Mouse (Mus musculus) adipocyte (in vitro differentiated cells): ENCODE results near the gene Tmem232.
A peak's percentile ranks its signal among the peaks of the same experiment; 100 is the strongest.
"Not testable (repeated sequence)": the region's sequence is repeated elsewhere in the genome, so short reads cannot be mapped to it uniquely, and the experiment has no call there.

ENCODE experiments used
- DNase-seq: peaks from one replicate; pipeline ENCODE4 v3.0.0-alpha.2; 2016; ENCODE audit warnings: low spot score

Gene Tmem232

GRCm38 (mm10) chr17:65540441-65541272 lies at the start of gene Tmem232:
TSS of gene Tmem232 (minus strand) at chr17:65540782.
- no peak for DNase-seq

GRCm38 (mm10) chr17:65586892-65587291 lies 46.3 kb upstream of the Tmem232 start:
- DNase-seq: no peak

GRCm38 (mm10) chr17:65581440-65581839 lies 40.9 kb upstream of the Tmem232 start:
- no peak for DNase-seq

DNA sequence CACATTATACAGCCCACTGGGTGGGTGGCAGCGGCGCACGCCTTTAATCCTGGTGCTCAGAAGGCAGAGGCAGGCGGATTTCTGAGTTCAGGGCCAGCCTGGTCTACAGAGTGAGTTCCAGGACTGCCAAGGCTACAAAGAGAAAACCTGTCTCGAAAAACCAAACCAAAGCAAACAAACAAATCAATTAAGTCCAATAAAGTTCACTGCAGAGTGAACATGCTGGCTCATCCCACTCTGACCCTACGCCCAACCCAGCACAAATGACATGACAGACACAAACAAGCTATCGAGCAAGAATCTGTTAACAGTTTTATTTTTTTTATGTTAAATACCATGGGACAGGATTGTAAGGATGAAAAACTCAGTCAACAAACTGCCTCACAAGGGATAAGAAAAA lies 39.2 kb upstream of the Tmem232 start:
- DNase-seq: no peak

DNA sequence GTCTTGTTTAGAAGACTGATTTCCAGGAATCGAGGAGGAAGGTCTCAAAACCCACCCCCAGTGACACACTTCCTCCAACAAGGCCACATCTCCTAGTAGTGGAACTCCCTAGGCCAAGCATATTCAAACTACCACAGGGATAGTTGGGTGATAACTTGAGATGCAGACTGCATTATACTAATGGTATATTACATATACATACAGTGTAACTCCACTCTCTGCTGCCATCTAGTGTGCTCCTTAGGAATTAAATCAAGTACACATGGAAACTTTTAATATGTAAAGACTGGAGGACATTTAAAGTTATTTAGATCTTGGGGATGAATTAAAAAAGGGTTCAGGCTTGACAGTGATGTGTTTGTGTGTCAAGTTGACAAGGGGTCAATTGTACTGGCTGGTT lies 34.8 kb upstream of the Tmem232 start:
- peak; percentile 47 for DNase-seq

GRCm38 (mm10) chr17:65574850-65575249 lies 34.3 kb upstream of the Tmem232 start:
- no peak for DNase-seq

DNA sequence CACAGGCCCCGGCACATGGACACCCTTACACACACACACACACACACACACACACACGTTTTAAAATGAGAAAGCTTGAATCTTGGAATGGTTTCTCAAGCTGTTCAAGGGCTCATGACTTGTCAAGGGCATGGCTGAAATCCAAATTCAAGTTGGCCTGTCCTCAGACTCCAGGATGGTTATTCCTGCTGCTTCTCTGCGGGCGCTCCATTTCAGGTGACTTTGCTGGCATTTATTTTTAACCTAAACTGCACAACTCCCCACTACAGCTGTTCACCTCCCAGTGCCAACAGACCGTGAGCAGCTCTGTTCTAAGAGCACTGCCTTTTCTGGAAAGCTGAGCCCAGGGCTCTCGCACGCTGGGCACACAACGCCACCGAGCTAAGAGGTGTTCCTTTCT lies 31.3 kb upstream of the Tmem232 start:
- no peak for DNase-seq

DNA sequence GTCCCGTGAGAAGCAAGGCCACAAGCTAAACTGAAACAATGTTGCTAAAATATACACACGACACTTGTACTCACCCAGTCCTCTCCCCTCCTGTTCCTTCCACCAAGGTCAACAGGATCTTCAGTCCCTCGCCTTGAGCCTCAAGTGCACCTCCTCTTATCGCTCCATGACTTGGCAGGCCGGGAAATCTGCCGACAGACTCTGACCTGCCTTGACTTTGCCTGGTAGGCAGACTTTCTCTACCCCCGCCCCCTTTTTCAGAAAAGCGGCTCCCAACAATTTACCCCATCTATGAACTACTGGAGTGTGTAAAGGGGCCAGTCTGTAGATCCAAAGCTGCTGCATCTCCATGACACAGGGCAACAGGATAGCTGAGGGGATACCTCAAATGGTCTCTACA lies 30.9 kb upstream of the Tmem232 start:
- no peak for DNase-seq

- DNase-seq: no peak
These were observed 23.6 kb upstream of the Tmem232 start for GRCm38 (mm10) chr17:65564189-65564588.

DNA sequence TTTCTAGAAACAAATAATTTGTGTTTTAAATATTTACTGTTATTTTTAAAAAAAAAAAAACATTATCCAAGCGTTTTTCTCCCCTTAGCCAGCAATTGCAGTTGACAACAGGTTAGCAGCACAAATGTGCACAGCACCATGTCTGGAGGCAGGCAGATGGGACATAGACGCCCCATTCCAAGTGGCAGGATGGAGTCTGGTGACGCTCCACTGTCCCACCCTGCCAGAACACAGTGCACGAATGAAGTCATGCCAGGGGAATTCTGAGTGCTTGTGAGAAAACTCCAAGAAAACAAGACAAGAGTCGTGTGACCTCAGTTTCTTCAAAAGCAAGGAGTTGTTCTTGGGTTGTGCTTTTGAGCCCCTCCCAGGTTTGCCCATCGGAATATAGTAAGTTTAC lies 22.8 kb upstream of the Tmem232 start:
- DNase-seq: no peak

DNA sequence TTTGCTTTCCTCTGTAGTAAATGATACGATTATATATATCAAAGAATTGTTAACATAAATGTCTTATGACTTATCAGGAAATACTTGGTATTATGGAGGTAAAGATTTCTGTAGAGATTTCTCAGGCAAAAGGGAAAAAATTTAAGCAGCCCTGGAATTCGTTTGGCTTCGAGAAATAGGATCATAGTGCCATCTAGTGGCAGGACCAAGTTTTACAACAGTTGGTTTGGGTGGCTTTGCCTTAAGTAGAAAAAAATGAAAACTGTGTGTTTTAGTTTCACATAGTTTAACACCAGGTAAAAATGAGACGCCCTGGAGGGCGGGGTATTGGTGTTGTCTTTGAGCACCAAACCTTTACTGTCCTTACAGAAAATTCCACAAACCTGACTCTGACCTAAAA lies 22.2 kb upstream of the Tmem232 start:
- DNase-seq: peak; percentile 88

DNA sequence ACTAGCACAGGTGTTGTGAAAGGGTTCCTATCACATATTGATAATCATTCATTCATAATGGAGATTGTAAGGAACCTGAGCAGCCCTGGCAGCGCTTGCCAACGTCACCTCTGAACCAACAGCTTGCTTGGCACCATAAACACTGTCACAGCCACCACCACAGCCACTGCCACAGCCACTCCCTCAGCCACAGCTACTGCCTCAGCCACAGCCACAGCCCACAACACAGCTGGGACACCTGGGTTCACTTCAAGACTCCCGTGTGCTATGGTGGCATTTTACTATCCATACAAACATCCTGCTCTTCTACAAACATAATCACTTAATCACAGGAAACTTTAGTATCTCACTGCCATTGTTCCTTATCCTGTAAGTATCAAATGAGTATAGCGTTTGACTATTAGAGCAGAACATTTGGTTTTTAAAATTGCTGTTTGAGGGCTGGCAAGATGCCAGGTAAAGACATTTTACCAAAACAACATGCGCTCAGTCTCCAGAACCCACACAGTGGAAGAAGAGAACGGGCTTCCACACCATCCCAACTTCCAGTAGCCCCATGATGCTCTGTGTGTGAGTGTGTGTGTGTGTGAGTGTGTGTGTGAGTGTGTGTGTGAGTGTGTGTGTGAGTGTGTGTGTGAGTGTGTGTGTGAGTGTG lies 20.9 kb upstream of the Tmem232 start:
- DNase-seq: no peak

- DNase-seq: no peak
These were observed 18.7 kb upstream of the Tmem232 start for GRCm38 (mm10) chr17:65559273-65559672.

- no peak for DNase-seq
These were observed 18.2 kb upstream of the Tmem232 start for GRCm38 (mm10) chr17:65558788-65559187.

DNA sequence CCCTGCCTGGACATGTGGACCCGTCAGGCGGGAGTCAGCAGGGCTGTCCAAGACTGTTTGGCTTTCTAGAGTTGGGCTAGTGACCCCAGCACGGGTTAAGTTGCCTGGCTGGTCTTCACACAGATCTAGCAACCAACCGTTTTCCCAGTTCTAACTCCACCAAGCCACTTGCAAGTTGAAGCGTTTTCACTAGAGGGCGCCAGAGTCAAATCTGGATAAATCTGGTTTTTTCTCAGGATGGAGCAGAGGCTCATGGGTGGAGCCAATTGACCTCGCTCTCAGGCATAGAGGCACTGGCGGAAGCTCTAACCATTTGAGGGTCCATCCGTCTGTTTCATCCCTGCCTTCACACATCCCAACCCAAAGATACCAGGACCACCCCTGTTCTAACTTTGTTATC lies 17.6 kb upstream of the Tmem232 start:
- peak; percentile 76 for DNase-seq

GRCm38 (mm10) chr17:65557212-65557611 lies 16.6 kb upstream of the Tmem232 start:
- DNase-seq: no peak

DNA sequence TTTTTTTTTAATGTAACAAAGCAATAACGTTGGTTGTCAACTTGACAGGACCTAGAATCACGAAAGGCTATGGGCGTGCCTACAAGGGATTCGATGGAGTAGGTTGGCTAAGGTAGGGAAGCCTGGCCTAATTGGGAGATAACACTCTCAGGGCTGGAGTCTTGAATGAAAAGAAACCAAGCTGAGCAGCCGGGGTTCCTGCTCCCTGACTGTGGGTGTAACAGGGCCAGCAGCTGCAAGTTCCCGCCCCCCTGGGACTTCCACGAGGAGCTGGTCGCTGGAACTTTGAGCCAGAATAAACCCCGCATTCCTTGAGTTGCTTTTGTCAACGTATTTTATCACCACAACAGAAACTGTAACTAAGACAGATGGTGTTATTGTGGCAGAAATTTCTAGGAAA lies 16.2 kb upstream of the Tmem232 start:
- DNase-seq: no peak

DNA sequence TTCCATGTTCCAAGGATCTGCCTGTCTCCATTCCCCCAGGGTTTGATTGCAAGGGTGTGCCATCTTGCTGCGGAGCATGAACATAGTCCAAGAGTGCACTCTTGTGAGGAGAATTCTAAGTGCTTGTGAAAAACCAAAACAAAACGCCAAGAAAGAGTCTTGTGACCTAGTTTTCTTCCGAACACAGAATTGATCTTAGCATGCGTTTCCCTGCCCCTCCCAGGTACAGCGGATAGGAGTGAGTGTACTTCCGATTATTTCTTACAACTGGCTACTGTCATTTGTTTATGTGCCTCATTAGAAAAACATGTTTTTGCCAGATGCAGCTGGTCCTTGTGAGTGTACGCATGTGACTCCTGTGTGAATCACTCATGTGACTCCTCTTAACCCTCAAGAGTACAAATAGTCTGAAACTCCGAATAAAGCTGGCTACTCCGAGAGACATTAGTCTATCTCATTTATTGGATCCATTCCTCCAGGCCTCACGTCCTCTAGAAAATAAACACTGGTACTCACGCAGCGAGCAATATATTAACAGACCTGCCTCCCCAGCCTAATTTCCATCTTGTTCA lies 11.9 kb upstream of the Tmem232 start:
- DNase-seq: no peak

GRCm38 (mm10) chr17:65550357-65550756 lies 9.8 kb upstream of the Tmem232 start:
- DNase-seq: no peak

DNA sequence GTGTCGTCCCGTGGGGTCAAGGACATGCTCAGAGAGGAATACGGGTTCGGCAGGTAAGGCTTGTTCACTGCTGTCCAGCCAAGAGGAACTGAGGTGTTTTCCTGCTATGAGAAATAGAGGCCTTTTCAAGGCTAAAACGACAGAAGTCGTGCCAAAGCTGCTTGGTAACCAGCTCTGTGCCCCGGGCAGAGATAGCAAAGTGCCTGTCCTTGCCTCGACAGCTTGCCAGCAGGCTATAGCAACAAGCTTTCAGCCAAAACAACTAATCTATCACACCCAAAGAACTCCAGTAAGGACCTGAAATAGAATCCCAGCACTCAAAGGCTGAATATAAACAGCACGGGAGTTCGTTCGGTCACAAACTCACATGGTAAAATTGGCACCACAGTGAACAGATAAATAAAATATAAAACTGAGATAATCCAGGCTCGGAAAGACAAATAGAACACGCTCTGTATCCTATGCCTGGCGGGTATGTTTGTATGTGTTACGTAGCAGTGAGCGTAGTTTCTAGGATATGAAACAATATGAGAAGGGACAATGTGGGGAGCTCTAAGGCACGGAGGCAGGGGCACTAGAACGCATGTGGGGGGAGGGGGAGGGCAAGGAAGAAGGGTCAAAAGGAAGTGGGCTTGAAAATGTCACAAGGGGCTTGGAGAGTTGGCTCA lies 8.2 kb upstream of the Tmem232 start:
- no peak for DNase-seq

- DNase-seq: not testable (repeated sequence)
These were observed 5.6 kb upstream of the Tmem232 start for GRCm38 (mm10) chr17:65546221-65546620.

GRCm38 (mm10) chr17:65536156-65536555 lies 4.4 kb downstream of the Tmem232 start:
- peak; percentile 71 for DNase-seq

GRCm38 (mm10) chr17:65532381-65532780 lies 8.2 kb downstream of the Tmem232 start:
- not testable (repeated sequence) for DNase-seq
